Mouse (Mus musculus) layer of hippocampus, adult 11-12 months (tissue): ENCODE results near the gene Bik.

Source experiments
- DNase-seq: peaks from one replicate; pipeline ENCODE4 v3.0.0; 2022; ENCODE audit warnings: low spot score

Bik gene

DNA sequence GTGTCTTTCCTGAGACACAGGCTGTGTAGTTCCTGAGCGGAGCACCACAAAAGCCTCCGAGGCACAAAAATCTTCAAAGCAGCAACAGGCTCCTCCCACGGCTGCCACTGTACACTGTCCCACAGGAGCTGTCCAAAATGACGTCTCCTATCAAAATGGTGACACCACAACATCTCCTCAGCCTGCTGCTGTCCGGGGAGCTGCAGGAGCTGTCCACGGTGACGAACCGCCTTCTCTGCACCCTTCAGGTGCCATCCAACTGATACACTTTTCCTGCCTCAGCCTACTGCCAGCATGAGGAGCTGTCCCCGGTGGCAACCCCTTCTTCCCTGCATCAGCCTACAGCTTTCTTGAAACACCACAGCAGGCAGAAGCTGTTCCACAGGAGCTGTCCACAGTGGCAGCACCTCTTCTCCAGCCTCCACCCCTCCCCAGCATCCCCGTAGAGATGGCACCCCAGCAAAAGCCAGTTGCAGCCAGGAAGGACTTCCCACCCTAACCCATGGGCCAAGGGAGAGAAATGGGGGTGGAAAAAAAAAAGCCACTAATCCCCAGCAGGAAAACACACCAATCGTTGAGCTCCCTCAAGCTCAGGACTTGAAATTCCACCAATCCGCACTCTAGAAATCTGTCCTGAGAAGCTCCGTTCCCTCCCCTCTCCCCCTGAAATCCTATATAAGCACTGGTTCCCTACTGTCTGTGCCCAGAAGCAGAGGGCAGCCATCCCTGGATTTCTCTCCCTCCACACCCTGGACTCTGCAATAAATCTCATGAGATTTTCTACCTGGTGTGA lies 14.0 kb upstream of the Bik start:
- no peak for DNase-seq

GRCm38 (mm10) chr15:83515018-83515417 lies 11.6 kb upstream of the Bik start:
- DNase-seq = no peak

DNA sequence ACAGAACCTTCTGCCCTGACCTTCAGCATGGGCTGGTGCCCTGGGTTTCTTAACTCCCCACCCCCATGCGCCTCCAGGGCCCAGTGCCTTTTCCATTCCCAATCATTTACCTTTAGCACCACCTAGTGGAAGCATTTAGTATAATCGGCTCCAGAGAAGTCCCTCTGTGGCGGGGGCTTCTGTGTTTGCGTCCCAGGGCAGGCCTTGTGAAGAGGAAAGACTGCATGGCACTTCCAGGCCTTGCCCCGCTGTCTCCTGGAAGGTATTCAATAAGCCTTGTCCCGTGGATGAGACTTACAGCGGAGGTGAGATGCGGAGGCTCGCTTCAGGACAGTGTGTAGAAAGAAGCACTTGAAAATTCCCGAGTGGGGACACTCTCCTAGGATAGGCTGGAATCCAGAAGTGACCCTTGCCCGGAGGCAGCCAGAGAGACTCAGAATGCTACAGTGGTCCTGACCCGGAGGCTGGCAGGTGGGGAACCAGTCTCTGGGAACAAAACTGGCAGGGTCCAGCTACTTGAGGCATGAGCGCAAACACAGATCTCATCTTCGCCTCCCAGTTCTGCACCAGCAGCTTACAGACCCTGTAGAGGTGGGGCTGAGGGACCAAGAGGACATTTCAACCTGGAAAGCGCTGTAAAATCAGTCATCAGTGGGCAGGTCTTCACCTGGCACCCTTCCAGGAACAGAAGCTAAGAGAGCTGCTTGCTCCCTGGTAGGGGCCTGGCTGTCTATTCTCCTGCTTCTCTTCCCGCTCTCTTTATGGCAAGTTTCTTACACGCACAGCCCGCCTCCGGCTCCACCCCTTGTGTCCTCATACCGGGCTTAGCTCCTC lies 8.2 kb upstream of the Bik start:
- peak; percentile 71 for DNase-seq

- no peak for DNase-seq
Observed at GRCm38 (mm10) chr15:83520861-83521382, 5.7 kb upstream of the Bik start.

DNA sequence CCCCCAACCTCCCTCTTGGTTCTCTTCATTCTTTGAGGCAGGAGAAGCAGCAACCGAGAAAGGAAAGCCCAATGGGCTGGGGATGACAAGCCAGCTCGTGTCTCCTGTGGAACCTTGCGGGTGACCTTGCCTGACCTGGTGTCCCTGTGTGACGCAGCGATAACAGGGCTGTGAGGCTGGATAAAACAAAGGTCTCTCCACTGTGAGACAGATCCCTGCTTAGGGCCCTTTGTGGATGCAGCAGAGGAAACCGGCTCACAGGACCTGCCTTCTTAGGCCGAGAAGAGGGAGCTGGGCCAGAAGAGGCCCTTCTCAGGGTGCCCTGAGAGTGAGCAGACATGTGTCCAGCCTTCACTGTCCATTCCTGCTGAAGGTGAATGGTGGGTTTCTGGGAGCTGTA lies 3.5 kb upstream of the Bik start:
- no peak for DNase-seq

GRCm38 (mm10) chr15:83523638-83524332 lies 2.9 kb upstream of the Bik start:
- DNase-seq = no peak

- DNase-seq = no peak
Observed at GRCm38 (mm10) chr15:83524333-83524729, 2.3 kb upstream of the Bik start.

- no peak for DNase-seq
Observed at GRCm38 (mm10) chr15:83527092-83527437, 403 bp downstream of the Bik start.

DNA sequence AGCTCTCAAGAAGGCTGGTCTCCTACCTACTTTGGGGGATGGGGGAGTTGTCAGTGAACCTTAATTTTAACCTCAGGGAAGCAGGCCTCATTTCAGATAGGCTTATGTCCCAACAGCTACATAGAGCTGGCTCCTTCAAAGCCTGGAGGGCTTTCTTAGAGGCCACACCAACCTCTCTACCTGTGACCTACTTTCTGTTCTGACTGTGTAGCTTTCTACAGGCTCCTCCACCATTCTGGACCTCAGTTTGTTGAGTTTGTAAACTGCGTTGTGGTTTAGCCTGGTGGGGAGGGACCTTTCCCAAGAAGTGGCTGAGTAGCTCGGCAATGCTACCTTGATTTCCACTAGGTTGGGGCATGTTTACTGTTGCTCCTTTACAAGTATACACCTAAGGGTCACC lies 1.1 kb downstream of the Bik start:
- no peak for DNase-seq

DNA sequence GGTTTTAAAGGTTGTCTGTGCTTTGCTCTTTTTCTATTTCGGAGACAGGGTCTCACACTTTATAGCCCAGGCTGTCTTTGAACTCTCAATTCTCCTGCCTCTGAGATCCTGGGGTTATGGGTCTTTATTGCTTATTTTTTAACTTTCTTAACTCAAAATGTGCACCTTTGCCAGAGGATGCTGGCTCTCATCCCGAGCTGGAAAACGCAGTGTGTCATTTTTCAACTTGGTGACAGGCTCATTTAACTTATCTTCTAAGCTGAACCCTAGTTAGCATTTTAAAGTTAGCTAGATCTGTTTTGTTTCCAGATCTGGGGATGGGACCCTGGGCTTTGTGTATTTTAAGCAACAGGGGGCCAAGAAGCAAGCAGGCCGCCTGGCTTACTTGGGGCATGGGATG lies 2.2 kb downstream of the Bik start:
- DNase-seq = no peak

DNA sequence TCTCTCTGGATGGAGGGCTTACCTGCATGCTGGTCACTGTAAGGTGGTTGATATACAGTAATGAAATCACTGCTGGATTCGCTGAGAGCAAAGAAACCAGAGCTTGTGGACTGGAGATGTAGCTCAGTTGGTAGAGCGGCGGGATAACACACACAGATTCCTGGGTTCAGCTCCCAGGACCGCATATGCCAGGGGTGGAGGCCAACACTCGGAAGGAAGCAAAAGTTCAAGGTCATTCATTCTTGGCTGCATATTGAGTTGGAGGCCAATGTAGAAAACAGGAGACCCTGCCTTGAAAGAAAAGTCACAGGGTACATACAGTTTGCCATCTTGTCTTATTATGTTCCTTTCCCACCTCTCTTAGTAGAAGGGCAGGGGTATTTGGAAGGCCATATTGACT lies 3.1 kb downstream of the Bik start:
- DNase-seq = no peak

DNA sequence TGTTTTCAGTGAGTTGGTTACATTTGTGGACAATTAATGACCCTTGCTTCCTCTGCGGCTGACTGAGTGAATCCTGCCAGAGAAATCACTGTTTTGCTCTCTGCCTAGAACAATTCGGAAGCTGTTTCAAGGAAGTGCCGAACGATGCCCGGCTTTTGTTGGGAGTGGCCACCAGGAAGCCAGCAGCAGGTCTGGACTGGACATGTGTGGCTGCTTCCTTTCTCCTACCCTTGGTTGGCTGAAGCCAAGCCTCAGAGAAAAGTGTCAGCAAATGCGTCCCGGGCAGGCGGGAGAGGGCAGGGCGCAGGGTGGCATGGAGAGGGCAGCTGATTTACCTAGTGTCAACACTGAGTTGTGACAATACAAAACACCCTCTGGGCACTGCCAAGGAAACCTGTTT lies 3.6 kb downstream of the Bik start:
- no peak for DNase-seq

DNA sequence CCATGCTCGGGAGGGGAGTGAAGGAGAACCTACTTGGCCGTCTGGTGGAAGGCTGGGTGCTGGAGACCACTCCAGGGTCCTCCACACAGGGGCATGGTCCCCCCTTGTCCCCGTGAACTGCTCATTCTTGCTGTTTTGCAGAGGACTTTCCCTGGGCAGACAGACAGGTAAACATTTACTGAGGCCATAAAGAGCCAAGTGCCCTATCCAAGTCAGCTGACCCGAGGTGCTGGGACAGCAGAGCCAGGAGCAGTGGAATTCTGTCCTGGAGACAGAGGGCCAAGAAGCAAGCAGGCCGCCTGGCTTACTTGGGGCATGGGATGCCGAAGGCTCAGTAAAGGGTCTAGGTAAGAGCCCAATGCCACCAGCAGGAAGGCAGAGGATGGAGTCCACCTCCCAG lies 4.0 kb downstream of the Bik start:
- no peak for DNase-seq

DNA sequence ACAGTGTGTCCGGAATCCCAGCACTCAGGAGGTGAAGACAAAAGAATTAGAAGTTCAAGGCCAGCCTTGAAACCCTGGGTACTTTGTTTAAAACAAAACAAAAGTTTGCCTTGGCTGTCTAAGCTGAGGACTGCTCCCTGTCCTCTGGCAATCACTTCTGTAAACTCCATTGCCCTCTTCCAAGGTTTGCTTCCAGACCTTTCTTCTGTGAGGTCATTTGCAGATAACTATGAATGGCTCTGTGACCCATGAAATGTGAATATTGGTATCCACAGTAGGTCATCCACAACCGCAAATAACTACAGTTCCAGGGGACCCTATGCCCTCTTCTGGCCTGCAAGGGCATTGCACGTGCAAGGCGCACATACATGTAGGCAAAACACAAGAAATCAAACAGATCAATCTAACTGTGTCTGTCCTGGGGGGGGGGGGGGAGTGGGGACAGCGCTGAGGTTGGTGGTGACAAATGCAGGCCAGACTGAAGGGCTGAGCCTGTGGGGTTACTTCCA lies 5.4 kb downstream of the Bik start:
- DNase-seq = no peak

- DNase-seq = no peak
Observed at GRCm38 (mm10) chr15:83532606-83533005, 5.9 kb downstream of the Bik start.

- DNase-seq = no peak
Observed at GRCm38 (mm10) chr15:83534960-83535889, 8.6 kb downstream of the Bik start.

DNA sequence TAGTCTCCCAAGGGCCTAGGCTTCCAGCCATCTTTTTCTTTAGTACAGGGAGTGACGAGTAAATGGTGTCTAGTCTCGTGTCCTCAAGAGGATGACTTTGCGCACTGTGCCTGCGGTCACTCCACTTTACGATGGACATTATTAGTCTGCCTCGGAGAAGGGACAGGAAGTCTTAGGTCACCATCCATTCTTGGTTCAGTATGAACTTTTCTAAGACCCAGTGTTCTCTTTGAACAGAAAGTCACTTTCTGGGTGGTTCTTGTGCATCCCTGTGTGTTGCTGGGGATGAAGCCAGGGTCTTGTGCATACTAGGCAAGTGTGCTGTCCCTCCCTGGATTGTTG lies 9.2 kb downstream of the Bik start:
- DNase-seq = no peak

- no peak for DNase-seq
Observed at GRCm38 (mm10) chr15:83538855-83539254, 12.2 kb downstream of the Bik start.

DNA sequence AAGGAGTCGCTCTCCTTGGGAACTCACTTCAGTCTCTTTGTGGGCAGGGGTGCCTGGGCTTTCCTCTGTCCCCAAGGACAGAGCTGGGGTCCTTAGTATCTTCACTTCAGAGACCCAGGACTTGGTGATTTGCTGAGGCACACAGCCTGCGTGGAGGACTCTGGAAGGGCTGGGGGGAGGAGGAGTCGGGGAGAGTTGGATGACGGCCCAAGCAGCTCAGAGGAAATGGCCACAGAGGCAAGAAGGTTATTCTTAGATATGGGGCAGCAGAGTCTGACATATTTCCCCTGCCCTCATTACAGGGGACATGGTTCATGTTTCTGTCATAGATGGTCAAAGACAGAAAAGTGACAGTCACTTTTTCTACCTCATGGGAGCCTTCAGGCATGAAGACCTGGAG lies 13.2 kb downstream of the Bik start:
- no peak for DNase-seq

DNA sequence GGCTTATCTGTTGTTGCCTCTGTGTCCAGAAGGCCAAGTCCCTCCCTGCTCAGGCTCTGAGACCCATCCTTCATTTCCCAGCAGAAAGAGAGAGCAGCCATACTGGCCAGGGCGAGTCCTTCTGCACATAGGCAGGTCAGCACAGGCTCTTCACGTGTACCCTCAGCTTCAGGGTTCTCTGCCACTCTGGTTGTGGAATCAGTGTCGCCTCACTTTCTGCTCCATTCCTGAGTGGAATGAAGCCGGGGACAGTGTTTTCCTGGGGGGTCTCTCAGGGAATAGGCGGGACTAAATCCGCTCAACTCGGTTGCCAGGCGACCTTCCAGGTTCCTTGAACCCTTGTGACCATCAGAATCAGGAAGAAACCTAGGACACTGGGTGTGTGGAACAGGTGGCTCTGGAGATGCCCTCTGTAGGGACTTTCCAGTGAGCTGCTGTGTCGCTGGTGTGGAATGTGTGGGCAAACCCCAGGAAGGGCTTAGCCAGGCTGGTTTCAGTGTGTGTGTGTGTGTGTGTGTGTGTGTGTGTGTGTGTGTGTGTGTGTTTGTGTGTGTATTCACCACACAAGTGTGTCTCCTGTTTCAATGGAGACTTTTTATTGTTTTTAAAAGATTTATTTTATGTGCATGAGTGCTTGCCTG lies 15.1 kb downstream of the Bik start:
- no peak for DNase-seq

DNA sequence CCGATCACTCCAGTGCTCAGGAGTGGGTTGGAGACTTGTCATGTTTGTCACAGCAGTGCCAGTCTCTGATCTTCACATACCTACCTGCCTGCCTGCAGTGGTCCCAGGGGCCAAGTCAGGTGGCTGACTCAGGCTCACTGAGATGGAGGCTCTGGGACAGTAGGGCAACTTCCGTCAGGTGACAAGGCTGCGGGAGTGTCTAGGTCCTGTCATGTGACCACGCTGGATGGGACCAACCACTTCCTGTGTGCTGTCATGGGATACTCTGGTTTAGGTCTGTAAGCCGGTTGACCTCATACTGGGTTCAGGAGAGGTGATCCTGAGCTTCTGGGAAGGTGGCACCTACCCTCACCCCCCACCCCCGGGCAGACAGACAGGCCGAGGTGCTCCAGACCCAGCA lies 19.4 kb downstream of the Bik start:
- no peak for DNase-seq
